Mouse (Mus musculus) right cerebral cortex, postnatal 10 days (tissue): Measurements from ENCODE around the gene 2310007B03Rik.

ENCODE experiments used
- DNase-seq, 2 experiments: peaks; one replicate each; pipeline ENCODE4 v3.0.0; 2021; ENCODE audit warnings: low spot score in 2 of 2

2310007B03Rik gene

DNA sequence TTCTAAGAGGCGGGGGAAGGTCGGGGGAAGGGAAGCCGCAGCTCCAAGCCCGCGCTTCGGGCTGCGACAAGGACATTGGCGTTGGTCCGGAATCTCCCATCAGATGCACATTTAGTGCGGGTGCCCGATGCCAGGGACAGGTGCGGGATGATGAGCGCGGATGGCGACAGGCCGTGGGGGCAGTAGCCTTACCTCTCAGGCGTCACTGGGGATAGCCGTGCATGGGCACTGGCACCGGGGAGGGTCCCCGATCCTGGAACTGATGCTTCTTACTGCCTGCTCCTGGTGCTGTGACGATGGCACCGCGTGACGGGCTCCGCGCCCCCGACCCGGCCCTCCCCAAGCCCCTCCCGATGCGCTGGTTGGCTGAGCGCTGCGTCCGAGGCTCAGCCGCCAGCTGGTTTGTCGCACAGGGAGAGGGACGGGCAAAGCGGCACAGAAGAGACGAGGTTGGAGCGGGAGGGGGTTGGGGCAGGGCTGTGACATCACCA, 59.1 kb downstream of the 2310007B03Rik start, which contains the start of gene Kif1a:
TSS of gene Kif1a (minus strand) at position 381 of the 491 bp plus-strand sequence.
- peak; percentile 97 to 98 for DNase-seq
